Mouse (Mus musculus): Measurements from ENCODE around the gene Dcaf1. TPM values are rescaled to one million over a fixed set of nuclear protein-coding genes. Genes with fewer than 3 reads are reported as not detected.

Dcaf1 gene
- 25.7 and 28.1 TPM in 2 replicates for polyA plus RNA-seq (2016; fragmentation: Nextera tagmentation; extraction: Ambion mirVana)

GRCm38 (mm10) chr9:106821618-106822380 lies at the start of gene Dcaf1:
TSS of gene Dcaf1 (plus strand) at chr9:106821874.
- Histone ChIP-seq H3K27ac (peak within 1 kb of the TSS; percentile 99), H3K36me3 (no peaks in the 10 kb centered on the region), H3K9me3 (no peaks in the 10 kb centered on the region), H3K4me3 (peak within 1 kb of the TSS; percentile 99), H3K27me3 (ENCODE audit: insufficient read depth, poor library complexity, severe bottlenecking) (no peaks in the 10 kb centered on the region), H3K4me1 (no peaks in the 10 kb centered on the region)
- peak; percentile 98 for DNase-seq (ENCODE audit: low spot score)
- WGBS, result 1% methylated on average over 67 of the region's 71 CpGs

DNA sequence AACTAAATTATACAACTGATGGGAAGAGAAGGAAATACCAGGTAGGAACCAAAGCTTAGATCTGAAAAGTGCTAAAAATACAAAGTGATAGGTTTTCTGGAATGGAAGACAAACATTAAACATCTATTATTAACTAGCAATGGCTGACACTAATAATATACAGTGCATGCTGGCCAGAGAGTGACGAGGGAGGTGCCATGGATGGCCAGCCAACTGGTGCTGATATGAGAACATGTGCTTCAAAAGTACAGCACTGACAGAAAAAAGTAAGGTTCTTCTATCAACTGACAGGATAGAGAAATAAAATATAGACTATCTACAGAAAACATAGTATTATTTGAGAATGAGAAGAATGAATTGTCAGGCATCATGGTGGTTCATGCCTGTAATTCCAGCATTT lies 45.6 kb upstream of the Dcaf1 start:
- H3K4me3 ChIP-seq, result no peak overlapping the region
- peak; percentile 2 for DNase-seq (ENCODE audit: low spot score)
- no peaks in the 10 kb centered on the region for H3K27me3 ChIP-seq (ENCODE audit: insufficient read depth, poor library complexity, severe bottlenecking)
- H3K9me3 ChIP-seq, result no peaks in the 10 kb centered on the region
- H3K4me1 ChIP-seq, result peaks cover 14% of the 10 kb centered on the region; the same call in 1 of the 2 replicates
- 83% methylated on average over 1 of the region's 1 CpGs for WGBS
- no peak overlapping the region for H3K27ac ChIP-seq
- no peaks in the 10 kb centered on the region for H3K36me3 ChIP-seq

DNA sequence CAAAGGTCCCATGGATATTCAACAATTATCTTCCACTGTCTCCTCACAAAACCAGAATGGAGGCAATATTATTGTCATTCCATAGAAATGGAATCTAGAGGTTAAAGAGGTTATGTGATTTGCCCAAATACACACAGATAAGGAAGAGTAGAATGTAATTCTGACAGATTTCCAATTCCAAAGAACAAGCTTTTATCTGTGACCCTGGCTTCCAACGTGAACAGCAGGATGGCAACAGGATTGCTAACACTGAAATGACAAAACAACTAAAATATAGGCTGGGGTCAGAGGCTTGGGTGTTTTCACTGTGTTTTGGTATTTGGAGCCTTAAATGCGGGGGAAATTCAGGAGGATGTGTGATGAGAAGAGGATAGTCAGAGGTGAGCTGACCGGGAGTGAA lies 44.3 kb upstream of the Dcaf1 start:
- WGBS, result 86% methylated on average over 3 of the region's 3 CpGs
- H3K4me3 ChIP-seq, result no peak overlapping the region
- H3K9me3 ChIP-seq, result no peaks in the 10 kb centered on the region
- no peaks in the 10 kb centered on the region for H3K36me3 ChIP-seq
- peaks cover 14% of the 10 kb centered on the region; the same call in 1 of the 2 replicates for H3K4me1 ChIP-seq
- H3K27me3 ChIP-seq (ENCODE audit: insufficient read depth, poor library complexity, severe bottlenecking), result no peaks in the 10 kb centered on the region
- H3K27ac ChIP-seq, result no peak overlapping the region
- DNase-seq (ENCODE audit: low spot score), result peak; percentile 17

GRCm38 (mm10) chr9:106778319-106778718 lies 43.4 kb upstream of the Dcaf1 start:
- Histone ChIP-seq H3K27me3 (ENCODE audit: insufficient read depth, poor library complexity, severe bottlenecking) (no peaks in the 10 kb centered on the region), H3K9me3 (no peaks in the 10 kb centered on the region), H3K4me1 (peaks cover 8% of the 10 kb centered on the region; the same call in 1 of the 2 replicates), H3K36me3 (no peaks in the 10 kb centered on the region), H3K27ac (no peak overlapping the region), H3K4me3 (no peak overlapping the region)
- 82% methylated on average over 4 of the region's 4 CpGs for WGBS
- DNase-seq (ENCODE audit: low spot score), result no peak

DNA sequence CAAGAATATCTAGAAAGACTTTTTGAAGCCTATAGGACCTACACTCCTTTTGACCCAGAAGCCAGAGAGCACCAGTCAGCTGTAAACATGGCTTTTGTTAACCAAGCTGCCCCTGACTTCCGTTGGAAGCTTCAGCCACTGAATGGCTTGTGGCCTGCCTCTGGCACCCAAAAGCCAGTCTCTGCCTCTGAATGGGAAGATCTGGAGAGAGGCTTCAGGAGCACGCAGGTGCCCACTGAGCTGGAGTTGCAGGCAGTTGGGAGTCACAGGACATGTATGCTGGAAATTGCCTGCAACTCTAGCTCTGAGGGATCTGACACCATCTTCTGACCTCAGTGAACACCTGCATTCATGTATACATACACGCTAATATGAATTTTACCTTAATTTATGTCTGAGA lies 41.6 kb upstream of the Dcaf1 start:
- Histone ChIP-seq H3K36me3 (no peaks in the 10 kb centered on the region), H3K9me3 (no peaks in the 10 kb centered on the region), H3K4me1 (peaks cover 6% of the 10 kb centered on the region; the same call in 1 of the 2 replicates), H3K27me3 (ENCODE audit: insufficient read depth, poor library complexity, severe bottlenecking) (no peaks in the 10 kb centered on the region), H3K27ac (no peak overlapping the region), H3K4me3 (no peak overlapping the region)
- 85% methylated on average over 3 of the region's 3 CpGs for WGBS
- peak; percentile 54 for DNase-seq (ENCODE audit: low spot score)

DNA sequence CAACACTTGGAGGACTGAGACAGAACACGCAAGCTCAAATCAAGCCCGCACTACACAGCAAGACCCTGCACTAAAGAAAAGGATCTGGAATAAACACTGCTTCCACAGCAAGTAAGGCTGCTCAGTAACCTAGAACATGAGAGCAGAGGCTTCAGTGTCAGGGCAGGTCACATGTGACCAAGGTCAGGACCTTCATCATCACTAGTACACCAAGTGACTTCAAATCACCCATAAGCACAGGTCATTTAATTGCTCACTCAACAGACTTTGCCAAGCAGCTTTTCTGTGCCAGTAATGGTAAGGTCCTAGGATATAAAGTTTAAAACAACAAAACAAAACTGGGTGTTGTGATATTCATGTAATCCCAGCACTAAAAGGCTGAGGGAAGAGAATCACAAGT lies 38.1 kb upstream of the Dcaf1 start:
- 99% methylated on average over 2 of the region's 2 CpGs for WGBS
- no peak overlapping the region for H3K4me3 ChIP-seq
- peaks cover 11% of the 10 kb centered on the region for H3K4me1 ChIP-seq

DNA sequence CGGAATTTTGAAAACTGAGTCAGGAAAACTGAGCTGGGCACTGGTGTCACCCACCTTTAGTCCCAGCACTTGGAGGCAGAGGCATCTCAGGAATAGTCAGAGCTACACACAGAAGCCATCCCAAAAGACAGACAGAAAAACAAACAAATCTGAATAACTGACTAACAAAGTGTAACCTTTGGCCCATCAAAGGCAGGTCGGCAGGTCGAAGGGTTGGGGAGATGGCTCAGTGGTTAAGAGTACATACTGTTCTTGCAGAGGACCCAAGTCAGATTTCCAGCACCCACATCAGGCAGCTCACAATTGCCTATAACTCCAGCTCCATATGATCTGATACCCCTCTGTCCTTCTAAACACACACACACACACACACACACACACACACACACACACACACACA lies 36.5 kb upstream of the Dcaf1 start:
- no peak overlapping the region for H3K27ac ChIP-seq
- no peaks in the 10 kb centered on the region for H3K36me3 ChIP-seq
- no peak overlapping the region for H3K4me3 ChIP-seq
- WGBS, result 88% methylated on average over 3 of the region's 3 CpGs
- H3K4me1 ChIP-seq, result peaks cover 9% of the 10 kb centered on the region
- no peak for DNase-seq (ENCODE audit: low spot score)
- no peaks in the 10 kb centered on the region for H3K9me3 ChIP-seq
- H3K27me3 ChIP-seq (ENCODE audit: insufficient read depth, poor library complexity, severe bottlenecking), result no peaks in the 10 kb centered on the region

More for the DNA sequence above, 38.1 kb upstream of the Dcaf1 start:
- H3K9me3 ChIP-seq, result no peaks in the 10 kb centered on the region
- no peak overlapping the region for H3K27ac ChIP-seq
- no peaks in the 10 kb centered on the region for H3K27me3 ChIP-seq (ENCODE audit: insufficient read depth, poor library complexity, severe bottlenecking)
- peak; percentile 19 for DNase-seq (ENCODE audit: low spot score)
- no peaks in the 10 kb centered on the region for H3K36me3 ChIP-seq

- 7% methylated on average over 23 of the region's 23 CpGs for WGBS
Measured at GRCm38 (mm10) chr9:106787979-106788811, 33.5 kb upstream of the Dcaf1 start.

DNA sequence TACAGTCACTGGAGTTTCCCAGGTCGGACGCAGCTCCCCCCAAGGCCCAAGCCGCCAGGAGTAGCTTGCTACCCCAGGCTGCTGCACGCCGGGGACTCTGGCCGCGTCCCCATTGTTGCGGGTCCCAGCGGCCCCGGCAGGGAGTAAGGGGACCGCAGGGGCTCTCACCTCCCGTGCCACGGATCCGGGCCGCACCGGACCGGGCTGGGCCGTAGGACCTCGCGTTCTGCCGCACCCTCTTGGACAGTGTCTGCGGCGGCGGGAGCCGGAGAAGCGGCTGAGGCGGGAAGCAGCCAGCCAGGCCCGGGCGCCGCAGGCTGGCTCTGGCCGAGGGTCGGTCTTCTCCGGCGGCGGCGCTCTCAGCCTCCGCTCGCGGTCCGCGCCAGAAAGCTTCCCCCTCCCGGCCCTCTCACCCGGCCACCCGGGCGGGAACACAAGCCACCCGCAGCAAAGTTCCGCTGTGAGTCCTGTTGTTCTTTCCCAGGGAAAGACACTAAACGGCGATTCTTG lies 32.8 kb upstream of the Dcaf1 start, which contains the start of gene Rad54l2:
Rad54l2 (minus strand) TSS at position 383 of the 510 bp plus-strand sequence.
- Histone ChIP-seq H3K4me3 (peak within 1 kb of the TSS; percentile 100), H3K27me3 (ENCODE audit: insufficient read depth, poor library complexity, severe bottlenecking) (no peaks in the 10 kb centered on the region), H3K27ac (peak within 1 kb of the TSS; percentile 97), H3K36me3 (no peaks in the 10 kb centered on the region), H3K4me1 (peaks cover 9% of the 10 kb centered on the region), H3K9me3 (no peaks in the 10 kb centered on the region)
- 1% methylated on average over 49 of the region's 49 CpGs for WGBS
- peak; percentile 86 for DNase-seq (ENCODE audit: low spot score)

More at GRCm38 (mm10) chr9:106787979-106788811, 33.5 kb upstream of the Dcaf1 start:
- Histone ChIP-seq H3K4me1 (peaks cover 9% of the 10 kb centered on the region), H3K27me3 (ENCODE audit: insufficient read depth, poor library complexity, severe bottlenecking) (no peaks in the 10 kb centered on the region), H3K4me3 (peak overlapping the region; percentile 100), H3K36me3 (no peaks in the 10 kb centered on the region), H3K27ac (peak overlapping the region; percentile 97), H3K9me3 (no peaks in the 10 kb centered on the region)
- DNase-seq (ENCODE audit: low spot score), result no peak

DNA sequence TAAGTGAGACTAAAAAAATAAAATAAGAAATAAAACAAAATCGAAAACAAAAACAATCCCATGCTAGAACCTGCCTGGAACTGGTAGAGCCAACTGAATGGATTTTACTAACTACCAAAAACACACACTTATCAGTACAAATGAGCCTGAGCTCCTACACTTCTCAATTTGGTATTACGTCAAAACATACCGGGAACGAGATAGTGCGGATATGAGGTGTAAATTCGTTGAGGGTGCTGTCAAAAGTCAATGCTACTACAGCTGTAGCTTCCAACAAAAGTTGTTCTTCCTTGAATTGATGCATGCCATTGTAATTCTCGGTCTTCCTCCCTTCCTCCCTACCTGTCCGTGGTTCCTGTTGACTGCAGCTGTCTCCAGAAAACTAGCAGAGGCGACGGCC lies 32.3 kb upstream of the Dcaf1 start:
- Histone ChIP-seq H3K4me1 (peaks cover 9% of the 10 kb centered on the region), H3K36me3 (no peaks in the 10 kb centered on the region), H3K27me3 (ENCODE audit: insufficient read depth, poor library complexity, severe bottlenecking) (no peaks in the 10 kb centered on the region), H3K9me3 (no peaks in the 10 kb centered on the region), H3K27ac (peak overlapping the region; percentile 97), H3K4me3 (peak overlapping the region; percentile 100)
- DNase-seq (ENCODE audit: low spot score), result no peak
- 16% methylated on average over 10 of the region's 10 CpGs for WGBS

- 63% methylated on average over 6 of the region's 6 CpGs for WGBS
- H3K36me3 ChIP-seq, result no peaks in the 10 kb centered on the region
- no peaks in the 10 kb centered on the region for H3K27me3 ChIP-seq (ENCODE audit: insufficient read depth, poor library complexity, severe bottlenecking)
- no peak overlapping the region for H3K4me3 ChIP-seq
- peaks cover 9% of the 10 kb centered on the region for H3K4me1 ChIP-seq
- H3K27ac ChIP-seq, result no peak overlapping the region
- H3K9me3 ChIP-seq, result no peaks in the 10 kb centered on the region
- no peak for DNase-seq (ENCODE audit: low spot score)
Measured at GRCm38 (mm10) chr9:106790831-106791230, 30.8 kb upstream of the Dcaf1 start.

DNA sequence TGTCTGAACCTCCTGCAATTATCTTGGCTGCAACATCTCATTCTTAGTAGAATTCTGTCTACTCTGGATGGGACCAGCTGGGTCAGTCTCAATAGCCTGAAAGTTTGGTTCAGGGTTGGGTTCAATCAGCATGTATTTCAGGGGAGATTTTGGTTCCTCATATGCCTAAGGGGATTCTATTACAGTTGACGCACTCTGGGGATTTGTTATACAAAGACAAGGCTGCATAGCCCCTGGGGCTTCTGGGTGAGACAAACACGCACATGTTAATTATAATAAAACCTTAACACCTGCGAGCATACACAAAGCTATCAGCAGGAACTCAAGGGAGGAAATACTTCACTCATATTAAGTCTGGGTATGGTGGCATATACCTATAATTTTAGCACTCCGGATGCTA lies 15.2 kb upstream of the Dcaf1 start:
- DNase-seq (ENCODE audit: low spot score), result no peak
- no peaks in the 10 kb centered on the region for H3K36me3 ChIP-seq
- H3K4me3 ChIP-seq, result no peak overlapping the region
- 74% methylated on average over 4 of the region's 4 CpGs for WGBS
- H3K9me3 ChIP-seq, result 0 out of 2 replicates have a peak, but pooled peaks cover 4% of the 10 kb centered on the region
- no peaks in the 10 kb centered on the region for H3K27me3 ChIP-seq (ENCODE audit: insufficient read depth, poor library complexity, severe bottlenecking)
- H3K27ac ChIP-seq, result no peak overlapping the region
- no peaks in the 10 kb centered on the region for H3K4me1 ChIP-seq

GRCm38 (mm10) chr9:106818191-106818590 lies 3.5 kb upstream of the Dcaf1 start:
- Histone ChIP-seq H3K27ac (no peak overlapping the region), H3K36me3 (no peaks in the 10 kb centered on the region), H3K9me3 (no peaks in the 10 kb centered on the region), H3K4me1 (no peaks in the 10 kb centered on the region), H3K4me3 (no peak overlapping the region), H3K27me3 (ENCODE audit: insufficient read depth, poor library complexity, severe bottlenecking) (no peaks in the 10 kb centered on the region)
- WGBS, result 72% methylated on average over 6 of the region's 6 CpGs
- DNase-seq (ENCODE audit: low spot score), result no peak
